Mouse (Mus musculus) stomach, postnatal 0 days (tissue): ENCODE measurements around the gene Dctd.

ENCODE experiments used
- CTCF ChIP-seq: IDR thresholded peaks from 2 replicates; pipeline ENCODE4 v1.5.1; 2016; ENCODE audit warnings: antibody characterized with exemption, low read depth, mild to moderate bottlenecking, moderate library complexity
- EP300 ChIP-seq: optimal IDR thresholded peaks from 2 replicates; pipeline ENCODE3; 2016; ENCODE audit warnings: antibody characterized with exemption

DNA sequence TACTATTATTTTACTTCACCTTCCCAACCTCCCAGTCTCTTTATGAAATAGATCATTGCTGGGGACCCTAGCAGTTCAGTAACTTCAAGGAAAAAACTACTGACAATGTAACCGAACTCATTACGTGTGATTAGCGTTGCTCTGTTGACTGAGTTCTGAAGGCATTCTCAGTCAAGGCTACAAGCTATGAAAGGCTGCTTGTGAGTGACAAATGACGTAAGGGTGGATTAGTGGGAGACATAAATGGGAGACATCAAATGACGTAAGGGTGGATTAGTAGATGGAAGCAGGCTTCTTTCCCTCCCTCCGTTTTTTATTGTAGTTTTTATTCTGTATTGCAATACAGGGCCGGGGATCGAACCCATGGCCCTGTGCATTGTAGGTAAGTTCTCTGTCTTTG lies 26.0 kb downstream of the Dctd start:
- TF ChIP-seq CTCF: no peak
- no peak for TF ChIP-seq EP300
